Mouse (Mus musculus) spleen, adult 2 months (tissue): ENCODE data around the gene Fancc. TPM values are rescaled to one million over a fixed set of nuclear protein-coding genes. Genes with fewer than 3 reads are reported as not detected.

Experiments
- DNase-seq, 2 experiments: peaks; one replicate each; pipeline versions ENCODE4 v3.0.0 to v3.0.0-alpha.2; 2012 to 2021; ENCODE audit warnings: low spot score in 2 of 2, low read depth in 1 of 2
- H3K27ac ChIP-seq: fragments of 200-500 bp; 2 replicates; pipeline ENCODE4 v1.5.1; 2012; ENCODE audit warnings: low read length, inconsistent platforms; ENCODE audit not compliant: insufficient read depth
- H3K27me3 ChIP-seq: fragments of 200-500 bp; 2 replicates; pipeline ENCODE4 v1.6.1; 2012; ENCODE audit warnings: mild to moderate bottlenecking, moderate library complexity, low read length, inconsistent platforms; ENCODE audit not compliant: control insufficient read depth, insufficient read depth
- H3K36me3 ChIP-seq: fragments of 200-500 bp; 2 replicates; pipeline ENCODE4 v1.6.1; 2012; ENCODE audit warnings: mild to moderate bottlenecking, low read length, inconsistent platforms; ENCODE audit not compliant: control insufficient read depth, insufficient read depth
- H3K4me1 ChIP-seq: fragments of 200-500 bp; 2 replicates; pipeline ENCODE4 v1.6.1; 2011; ENCODE audit warnings: inconsistent platforms; ENCODE audit not compliant: control insufficient read depth, insufficient read depth, insufficient read length
- H3K4me3 ChIP-seq: fragments of 200-500 bp; 2 replicates; pipeline ENCODE4 v1.5.1; 2011; ENCODE audit warnings: mild to moderate bottlenecking, inconsistent platforms; ENCODE audit not compliant: insufficient read depth, insufficient read length; ENCODE audit errors: extremely low read depth
- CTCF ChIP-seq: fragments of 200-500 bp; IDR thresholded peaks from 2 replicates; pipeline ENCODE4 v1.5.1; 2011; ENCODE audit warnings: mild to moderate bottlenecking, inconsistent platforms; ENCODE audit not compliant: insufficient read depth, insufficient read length, insufficient replicate concordance; ENCODE audit errors: extremely low read depth
- POLR2A ChIP-seq: fragments of 200-500 bp; IDR thresholded peaks from 2 replicates; pipeline ENCODE4 v1.6.1; 2011; ENCODE audit warnings: low read depth, low read length, inconsistent platforms
- WGBS: fragments of 180-500 bp; shearing (Covaris S2); methylation state at CpG from one replicate; pipeline ENCODE4 v1.1.7; 2018; 5-methylcytosine and 5-hydroxymethylcytosine counted together
- polyA plus RNA-seq: library from polyadenylated mRNA; depleted of rRNA; stranded (reverse); fragments of >200 nt; gene quantifications from 2 replicates; pipeline ENCODE4 v1.2.3, GENCODE M21; 2012

The Fancc gene
- polyA plus RNA-seq, 1 experiment, result 5.1 TPM

- no peak overlapping the region for H3K4me3 ChIP-seq
- no peaks in the 10 kb centered on the region for H3K27me3 ChIP-seq
- peaks cover 4% of the 10 kb centered on the region for H3K36me3 ChIP-seq
- no peak overlapping the region for H3K27ac ChIP-seq
- no peak for TF ChIP-seq CTCF
- no peak for TF ChIP-seq POLR2A
- 91% methylated on average over 1 of the region's 1 CpGs for WGBS
- DNase-seq, result no peak
- no peaks in the 10 kb centered on the region for H3K4me1 ChIP-seq
Measured at GRCm38 (mm10) chr13:63313247-63313646, 183.8 kb downstream of the Fancc start.

GRCm38 (mm10) chr13:63311156-63311555 lies 185.9 kb downstream of the Fancc start:
- Histone ChIP-seq H3K4me3 (no peak overlapping the region), H3K36me3 (0 out of 2 replicates have a peak, but pooled peaks cover 1% of the 10 kb centered on the region), H3K27ac (no peak overlapping the region), H3K27me3 (no peaks in the 10 kb centered on the region), H3K4me1 (no peaks in the 10 kb centered on the region)
- TF ChIP-seq CTCF (no peak), POLR2A (no peak)
- no peak for DNase-seq
- 75% methylated on average over 2 of the region's 2 CpGs for WGBS

- Histone ChIP-seq H3K27ac (no peak overlapping the region), H3K36me3 (0 out of 2 replicates have a peak, but pooled peaks cover 1% of the 10 kb centered on the region), H3K4me1 (no peaks in the 10 kb centered on the region), H3K27me3 (no peaks in the 10 kb centered on the region), H3K4me3 (no peak overlapping the region)
- 85% methylated on average over 3 of the region's 3 CpGs for WGBS
- DNase-seq, result no peak
- no peak for TF ChIP-seq CTCF
- no peak for TF ChIP-seq POLR2A
Measured at GRCm38 (mm10) chr13:63309563-63309962, 187.5 kb downstream of the Fancc start.

GRCm38 (mm10) chr13:63306768-63307167 lies 190.3 kb downstream of the Fancc start:
- Histone ChIP-seq H3K4me3 (no peak overlapping the region), H3K27ac (no peak overlapping the region), H3K4me1 (no peaks in the 10 kb centered on the region), H3K36me3 (peaks cover 9% of the 10 kb centered on the region), H3K27me3 (no peaks in the 10 kb centered on the region)
- DNase-seq, result no peak
- no peak for TF ChIP-seq CTCF
- TF ChIP-seq POLR2A, result no peak
- 84% methylated on average over 5 of the region's 5 CpGs for WGBS

- Histone ChIP-seq H3K4me3 (no peak overlapping the region), H3K36me3 (peaks cover 13% of the 10 kb centered on the region), H3K4me1 (no peaks in the 10 kb centered on the region), H3K27me3 (no peaks in the 10 kb centered on the region), H3K27ac (no peak overlapping the region)
- 89% methylated on average over 16 of the region's 16 CpGs for WGBS
- DNase-seq, result no peak
- no peak for TF ChIP-seq CTCF
- TF ChIP-seq POLR2A, result no peak
Measured at GRCm38 (mm10) chr13:63305160-63306011, 191.7 kb downstream of the Fancc start.

GRCm38 (mm10) chr13:63304799-63305159 lies 192.3 kb downstream of the Fancc start:
- H3K36me3 ChIP-seq, result peaks cover 15% of the 10 kb centered on the region
- no peak overlapping the region for H3K27ac ChIP-seq
- no peak for TF ChIP-seq CTCF
- no peak for TF ChIP-seq POLR2A
- DNase-seq, result no peak
- H3K4me1 ChIP-seq, result no peaks in the 10 kb centered on the region
- WGBS, result 89% methylated on average over 3 of the region's 3 CpGs
- H3K4me3 ChIP-seq, result no peak overlapping the region
- H3K27me3 ChIP-seq, result no peaks in the 10 kb centered on the region
